Mouse (Mus musculus) ES-E14 (cell line): ENCODE data around the gene Dda1.

Experiments
- CHD2 ChIP-seq: IDR thresholded peaks from 2 replicates; pipeline ENCODE4 v1.6.1; 2014; ENCODE audit warnings: mild to moderate bottlenecking, low read depth, low read length, inconsistent platforms
- HCFC1 ChIP-seq: IDR thresholded peaks from 2 replicates; pipeline ENCODE4 v1.6.1; 2012; ENCODE audit warnings: low read length, inconsistent platforms, borderline replicate concordance; ENCODE audit not compliant: insufficient read depth
- MAFK ChIP-seq: IDR thresholded peaks from 2 replicates; pipeline ENCODE4 v1.6.1; 2014; ENCODE audit warnings: mild to moderate bottlenecking, low read depth, low read length, inconsistent platforms; ENCODE audit not compliant: insufficient read depth
- ZC3H11A ChIP-seq: IDR thresholded peaks from 2 replicates; pipeline ENCODE4 v1.6.1; 2012; ENCODE audit warnings: low read depth, mild to moderate bottlenecking, inconsistent platforms, low read length, borderline replicate concordance
- ZNF384 ChIP-seq: IDR thresholded peaks from 2 replicates; pipeline ENCODE4 v1.6.1; 2012; ENCODE audit warnings: low read depth, low read length, inconsistent platforms

DNA sequence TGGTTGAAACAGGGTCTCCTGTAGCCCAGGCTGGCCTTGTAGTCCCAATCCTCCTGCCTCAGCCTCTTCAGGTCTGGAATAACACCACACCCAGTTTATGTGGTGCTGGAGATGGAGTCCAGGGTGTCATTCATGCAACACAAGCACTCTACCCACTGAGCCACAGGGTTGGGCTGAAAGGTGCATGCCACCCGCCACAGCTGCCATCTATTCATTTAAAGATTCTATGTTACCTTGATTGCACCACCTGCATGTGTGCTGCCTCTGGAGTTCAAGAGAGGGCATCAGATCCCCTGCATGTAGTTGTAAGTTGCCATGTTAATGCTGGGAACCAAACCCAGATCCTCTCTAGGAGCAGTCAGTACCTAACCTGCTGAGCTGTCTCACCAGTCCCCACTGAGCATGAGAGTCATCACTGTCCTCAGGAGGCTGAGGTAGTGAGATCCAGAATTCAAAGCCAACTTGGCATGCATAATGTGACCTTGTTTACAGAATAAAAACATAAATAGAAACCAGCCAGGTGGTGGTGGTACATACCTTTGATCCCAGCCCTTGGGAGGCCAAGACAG lies 28.2 kb downstream of the Dda1 start:
- TF ChIP-seq ZNF384, result no peak
- no peak for TF ChIP-seq ZC3H11A
- no peak for TF ChIP-seq CHD2
- TF ChIP-seq HCFC1, result no peak
- no peak for TF ChIP-seq MAFK
